Mouse (Mus musculus) myocyte (in vitro differentiated cells): Measurements from ENCODE around the gene Dph2. TPM values are rescaled to one million over a fixed set of nuclear protein-coding genes. Genes with fewer than 3 reads are reported as not detected.

ENCODE experiments used
- H3K27me3 ChIP-seq: one replicate; pipeline ENCODE4 v1.6.1; 2011; ENCODE audit not compliant: control insufficient read depth, insufficient read depth, insufficient read length
- H3K36me3 ChIP-seq: one replicate; pipeline ENCODE4 v1.6.1; 2011; ENCODE audit not compliant: control insufficient read depth, insufficient read depth
- H3K4me2 ChIP-seq: one replicate; pipeline ENCODE4 v1.6.1; 2011; ENCODE audit warnings: low read depth, control low read depth
- H3K4me3 ChIP-seq: one replicate; pipeline ENCODE4 v1.5.1; 2011; ENCODE audit warnings: mild to moderate bottlenecking, control low read depth, moderate library complexity
- H3K79me2 ChIP-seq: one replicate; pipeline ENCODE4 v1.6.1; 2011; ENCODE audit not compliant: control insufficient read depth, insufficient read depth
- H3ac ChIP-seq: one replicate; pipeline ENCODE4 v1.6.1; 2011; ENCODE audit not compliant: control insufficient read depth, insufficient read length
- CEBPB ChIP-seq: IDR thresholded peaks from 2 replicates; pipeline ENCODE4 v1.6.1; 2011; ENCODE audit warnings: mild to moderate bottlenecking, moderate library complexity; ENCODE audit not compliant: poor library complexity, insufficient read depth, severe bottlenecking
- E2F4 ChIP-seq: IDR thresholded peaks from one replicate; pipeline ENCODE4 v1.6.1; 2011; ENCODE audit warnings: mild to moderate bottlenecking, control low read depth, moderate library complexity; ENCODE audit not compliant: insufficient read depth
- MAX ChIP-seq: IDR thresholded peaks from one replicate; pipeline ENCODE4 v1.6.1; 2011; ENCODE audit warnings: low read depth, mild to moderate bottlenecking, control low read depth
- MYOD1 ChIP-seq, 3 experiments: IDR thresholded peaks; one replicate each; pipeline ENCODE4 v1.6.1; 2011; ENCODE audit warnings: control low read depth in 2 of 3, low read depth in 2 of 3, mild to moderate bottlenecking in 2 of 3, moderate library complexity in 1 of 3; ENCODE audit not compliant: insufficient read length in 2 of 3, control insufficient read depth in 1 of 3
- MYOG ChIP-seq, 3 experiments: IDR thresholded peaks; one replicate each; pipeline ENCODE4 v1.6.1; 2011; ENCODE audit warnings: control low read depth in 2 of 3, low read depth in 2 of 3, mild to moderate bottlenecking in 2 of 3; ENCODE audit not compliant: insufficient read length in 2 of 3, control insufficient read depth in 1 of 3, insufficient read depth in 1 of 3
- POLR2A ChIP-seq: IDR thresholded peaks from one replicate; pipeline ENCODE4 v1.6.1; 2011; ENCODE audit warnings: low read depth, mild to moderate bottlenecking, control low read depth, moderate library complexity; ENCODE audit not compliant: insufficient read length
- POLR2AphosphoS2 ChIP-seq: IDR thresholded peaks from one replicate; pipeline ENCODE4 v1.6.1; 2011; ENCODE audit warnings: low read depth, control low read depth; ENCODE audit not compliant: insufficient read length
- REST ChIP-seq: IDR thresholded peaks from one replicate; pipeline ENCODE4 v1.6.1; 2011; ENCODE audit warnings: mild to moderate bottlenecking, control low read depth, moderate library complexity; ENCODE audit not compliant: insufficient read depth, insufficient read length
- SRF ChIP-seq: IDR thresholded peaks from one replicate; pipeline ENCODE4 v1.6.1; 2011; ENCODE audit warnings: low read depth; ENCODE audit not compliant: control insufficient read depth, insufficient read length
- TCF12 ChIP-seq: IDR thresholded peaks from one replicate; pipeline ENCODE4 v1.6.1; 2011; ENCODE audit warnings: mild to moderate bottlenecking, control low read depth; ENCODE audit not compliant: poor library complexity, insufficient read depth, severe bottlenecking
- TCF3 ChIP-seq: IDR thresholded peaks from one replicate; pipeline ENCODE4 v1.6.1; 2011; ENCODE audit warnings: low read depth, control low read depth; ENCODE audit not compliant: insufficient read length
- USF1 ChIP-seq: IDR thresholded peaks from one replicate; pipeline ENCODE4 v1.6.1; 2011; ENCODE audit warnings: low read depth, mild to moderate bottlenecking, control low read depth, moderate library complexity
- polyA plus RNA-seq: library from polyadenylated mRNA; unstranded; fragments of >200 nt; fragmentation: generic; extraction: Trizol; gene quantifications from one replicate; pipeline ENCODE4 v1.2.1, GENCODE M21; 2012; ENCODE audit warnings: missing spikeins

The Dph2 gene
- polyA plus RNA-seq, 1 experiment = 8.5 TPM

- Histone ChIP-seq H3K4me2 (peak overlapping the region; percentile 53), H3K27me3 (no peaks in the 10 kb centered on the region)
- no peak for TF ChIP-seq MYOD1 (IDR thresholded peaks at IDR 0.05; ENCODE audit: control insufficient read depth in 1 of 3, insufficient read length in 2 of 3, low read depth in 2 of 3)
- no peak for TF ChIP-seq CEBPB
- TF ChIP-seq POLR2AphosphoS2 = peak; percentile 66
- TF ChIP-seq SRF = peak; percentile 97
- no peak for TF ChIP-seq MAX
- TF ChIP-seq TCF3 = no peak
- TF ChIP-seq TCF12 = no peak
- peak; percentile 44 for TF ChIP-seq E2F4
- no peak for TF ChIP-seq POLR2A
- no peak for TF ChIP-seq REST
- no peak for TF ChIP-seq USF1
- TF ChIP-seq MYOG (IDR thresholded peaks at IDR 0.05; ENCODE audit: control insufficient read depth in 1 of 3, insufficient read depth in 1 of 3, insufficient read length in 2 of 3, low read depth in 2 of 3) = no peak
These were observed 25.7 kb downstream of the Dph2 start for GRCm38 (mm10) chr4:117866083-117866482.

GRCm38 (mm10) chr4:117862823-117863222 is 29.0 kb downstream of the Dph2 start:
- no peaks in the 10 kb centered on the region for H3K27me3 ChIP-seq
- H3K4me3 ChIP-seq = no peak overlapping the region
- no peak overlapping the region for H3K4me2 ChIP-seq
- no peaks in the 10 kb centered on the region for H3K79me2 ChIP-seq
- no peak overlapping the region for H3ac ChIP-seq
- peaks cover 30% of the 10 kb centered on the region for H3K36me3 ChIP-seq
- no peak for TF ChIP-seq REST
- TF ChIP-seq POLR2AphosphoS2 = no peak
- no peak for TF ChIP-seq MYOD1 (IDR thresholded peaks at IDR 0.05; ENCODE audit: control insufficient read depth in 1 of 3, insufficient read length in 2 of 3, low read depth in 2 of 3)

More at GRCm38 (mm10) chr4:117866083-117866482, 25.7 kb downstream of the Dph2 start:
- H3K4me3 ChIP-seq = no peak overlapping the region
- no peaks in the 10 kb centered on the region for H3K79me2 ChIP-seq
- H3K36me3 ChIP-seq = peaks cover 30% of the 10 kb centered on the region
- H3ac ChIP-seq = no peak overlapping the region

DNA sequence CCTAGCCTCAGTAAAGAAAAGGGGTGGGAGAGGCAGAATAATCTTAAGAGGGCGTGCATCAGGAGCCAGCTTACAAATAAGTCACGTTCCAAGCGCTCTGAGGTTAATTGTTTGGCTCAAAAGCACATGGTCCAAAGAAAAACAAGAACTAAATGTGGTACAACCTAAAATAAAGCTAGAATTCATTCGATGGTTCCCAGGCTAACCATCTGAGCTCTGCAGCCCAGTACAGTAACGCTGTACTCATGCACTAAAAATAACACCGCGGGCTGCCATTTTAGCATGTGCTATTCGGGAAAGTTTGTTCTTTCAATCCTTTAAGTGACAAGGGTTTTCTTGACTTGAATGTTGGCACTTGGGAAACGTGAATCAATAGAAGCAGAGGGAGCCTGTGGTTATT is 31.3 kb downstream of the Dph2 start:
- Histone ChIP-seq H3K27me3 (no peaks in the 10 kb centered on the region), H3K36me3 (peaks cover 32% of the 10 kb centered on the region), H3ac (no peak overlapping the region), H3K79me2 (no peaks in the 10 kb centered on the region), H3K4me3 (no peak overlapping the region), H3K4me2 (no peak overlapping the region)
- no peak for TF ChIP-seq USF1
- no peak for TF ChIP-seq TCF12
- TF ChIP-seq MAX = no peak
- no peak for TF ChIP-seq POLR2AphosphoS2
- TF ChIP-seq REST = no peak
- no peak for TF ChIP-seq E2F4
- no peak for TF ChIP-seq CEBPB
- no peak for TF ChIP-seq MYOG (IDR thresholded peaks at IDR 0.05; ENCODE audit: control insufficient read depth in 1 of 3, insufficient read depth in 1 of 3, insufficient read length in 2 of 3, low read depth in 2 of 3)
- no peak for TF ChIP-seq SRF
- TF ChIP-seq POLR2A = no peak
- no peak for TF ChIP-seq TCF3
- TF ChIP-seq MYOD1 (IDR thresholded peaks at IDR 0.05; ENCODE audit: control insufficient read depth in 1 of 3, insufficient read length in 2 of 3, low read depth in 2 of 3) = no peak

DNA sequence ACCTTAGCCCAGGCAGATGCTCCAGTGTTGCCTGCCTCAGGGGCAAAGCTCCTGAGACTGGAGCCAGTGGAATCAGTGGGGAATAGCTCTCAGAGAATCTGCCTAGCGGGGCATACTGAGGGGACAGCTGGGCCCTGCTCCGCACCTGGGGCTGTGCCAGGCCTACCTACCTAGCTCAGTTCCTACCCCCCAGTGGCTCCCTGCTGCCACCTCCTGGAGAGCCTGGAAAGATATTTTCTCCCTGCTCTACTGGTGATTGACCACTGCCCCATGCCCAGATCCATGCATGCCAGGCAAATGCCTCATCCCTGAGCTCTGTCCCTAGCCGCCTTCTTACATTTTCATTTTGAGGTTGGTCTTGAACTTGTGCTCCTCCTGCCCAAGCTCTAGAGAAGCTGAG is 33.0 kb downstream of the Dph2 start:
- Histone ChIP-seq H3K27me3 (no peaks in the 10 kb centered on the region), H3ac (no peak overlapping the region), H3K79me2 (no peaks in the 10 kb centered on the region), H3K36me3 (peaks cover 28% of the 10 kb centered on the region), H3K4me2 (no peak overlapping the region), H3K4me3 (no peak overlapping the region)
- TF ChIP-seq MYOD1 (IDR thresholded peaks at IDR 0.05; ENCODE audit: control insufficient read depth in 1 of 3, insufficient read length in 2 of 3, low read depth in 2 of 3) (peak in 1 of 3 experiments; percentile 61), REST (no peak), MYOG (IDR thresholded peaks at IDR 0.05; ENCODE audit: control insufficient read depth in 1 of 3, insufficient read depth in 1 of 3, insufficient read length in 2 of 3, low read depth in 2 of 3) (peak in 2 of 3 experiments; percentile 26 to 60)

DNA sequence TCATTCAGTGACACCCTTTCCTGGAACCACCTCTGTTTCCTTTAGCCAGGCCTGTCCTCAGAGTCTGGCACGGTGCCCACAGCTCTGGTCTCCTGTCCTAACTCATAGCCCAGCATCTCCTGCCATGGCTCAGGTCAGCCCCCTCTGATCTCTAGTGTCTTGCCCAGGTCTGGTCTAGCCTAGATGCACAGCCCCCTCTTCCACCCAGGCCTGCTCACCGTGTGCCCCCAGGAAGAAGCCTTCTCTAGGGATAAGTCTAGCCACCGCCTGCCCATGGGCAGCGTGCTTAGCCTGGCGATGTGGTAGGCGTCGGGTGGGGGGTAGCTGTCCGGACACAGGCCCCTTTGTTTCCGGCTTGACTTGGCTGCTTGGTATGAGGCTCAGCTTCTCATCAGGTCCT is 36.7 kb downstream of the Dph2 start:
- Histone ChIP-seq H3ac (no peak overlapping the region), H3K79me2 (no peaks in the 10 kb centered on the region), H3K4me3 (no peak overlapping the region), H3K27me3 (no peaks in the 10 kb centered on the region), H3K4me2 (no peak overlapping the region), H3K36me3 (peaks cover 20% of the 10 kb centered on the region)
- TF ChIP-seq TCF12 (no peak), REST (no peak), MYOG (IDR thresholded peaks at IDR 0.05; ENCODE audit: control insufficient read depth in 1 of 3, insufficient read depth in 1 of 3, insufficient read length in 2 of 3, low read depth in 2 of 3) (no peak), E2F4 (no peak), POLR2A (no peak), MYOD1 (IDR thresholded peaks at IDR 0.05; ENCODE audit: control insufficient read depth in 1 of 3, insufficient read length in 2 of 3, low read depth in 2 of 3) (no peak), CEBPB (no peak), USF1 (no peak), MAX (no peak), POLR2AphosphoS2 (no peak), SRF (no peak)
